Mouse (Mus musculus) cerebellum, adult 2 months (tissue): ENCODE measurements at regions not wholly inside any gene's neighbourhood (a gene's known extent, or its start where the extent isn't known, plus 50 kb on each side); places are given as distances from the start of the nearest gene placed in this dataset.

Source experiments
- CTCF ChIP-seq: fragments of 200-500 bp; IDR thresholded peaks from 2 replicates; pipeline ENCODE4 v1.5.1; 2011; ENCODE audit warnings: low read depth, mild to moderate bottlenecking, control low read depth, low read length, moderate library complexity, borderline replicate concordance; ENCODE audit not compliant: insufficient read depth
- POLR2A ChIP-seq: fragments of 200-500 bp; IDR thresholded peaks from 2 replicates; pipeline ENCODE4 v1.6.1; 2011; ENCODE audit warnings: low read length, control low read depth, borderline replicate concordance; ENCODE audit not compliant: insufficient read depth

DNA sequence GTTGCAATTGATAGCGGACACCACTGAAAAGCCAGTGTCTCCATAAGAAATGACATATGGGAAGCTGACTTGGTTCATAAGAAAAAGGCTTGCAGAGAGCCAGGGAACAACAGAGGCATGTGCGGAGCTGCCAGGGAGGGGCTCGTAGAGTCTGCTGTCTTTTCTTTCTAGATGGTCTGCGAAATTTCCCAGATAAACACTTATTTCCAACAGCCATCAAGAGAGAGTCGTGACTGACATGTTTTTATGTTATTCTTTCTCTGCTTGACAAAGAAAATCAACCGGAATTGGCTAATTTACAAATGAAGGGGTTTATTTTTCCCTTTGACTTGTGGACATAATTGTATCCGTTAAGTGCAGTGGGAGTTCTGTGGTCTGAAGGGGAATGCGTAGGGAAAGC, 127.1 kb upstream of the Frmd4a start:
- TF ChIP-seq POLR2A (no peak), CTCF (no peak)
